Comparison of ENCODE assay signal across 8 mouse cellular contexts in genomic region chr3:28780994-28781393, GRCm38 (mm10). TPM values are rescaled to one million over a fixed set of nuclear protein-coding genes. Genes with fewer than 3 reads are reported as not detected.
DNase-seq lines count a peak whose midpoint lies in the region; ATAC-seq lines count a peak whose summit lies in the region.

Gene Eif5a2 (plus strand): TSS chr3:28781276.

- peaks cover 7% of the 10 kb centered on the region; the same call in 1 of the 2 replicates for H3K4me1 ChIP-seq in embryonic facial prominence, embryonic 13.5 days
- H3K4me1 ChIP-seq in limb, embryonic 10.5 days = peaks cover 11% of the 10 kb centered on the region
- H3K4me1 ChIP-seq in midbrain, embryonic 12.5 days = peaks cover 2% of the 10 kb centered on the region; the same call in 1 of the 2 replicates

- no peaks in the 10 kb centered on the region for H3K36me3 ChIP-seq in embryonic facial prominence, embryonic 13.5 days
- no peaks in the 10 kb centered on the region for H3K36me3 ChIP-seq in limb, embryonic 10.5 days
- H3K36me3 ChIP-seq in midbrain, embryonic 12.5 days = no peaks in the 10 kb centered on the region

- H3K27ac ChIP-seq in embryonic facial prominence, embryonic 13.5 days = no peak within 1 kb of the TSS
- H3K27ac ChIP-seq in limb, embryonic 10.5 days = peak within 1 kb of the TSS; percentile 87
- H3K27ac ChIP-seq in midbrain, embryonic 12.5 days (replicated peaks) = no peak within 1 kb of the TSS

- peak within 1 kb of the TSS; percentile 82 for H3K4me3 ChIP-seq in embryonic facial prominence, embryonic 13.5 days
- H3K4me3 ChIP-seq in limb, embryonic 10.5 days = peak within 1 kb of the TSS; percentile 87
- peak within 1 kb of the TSS; percentile 79 for H3K4me3 ChIP-seq in midbrain, embryonic 12.5 days

- WGBS in embryonic facial prominence, embryonic 13.5 days = 2% methylated on average over 37 of the region's 46 CpGs
- 3% methylated on average over 43 of the region's 46 CpGs for WGBS in limb, embryonic 10.5 days
- WGBS in midbrain, embryonic 12.5 days = 2% methylated on average over 39 of the region's 46 CpGs

- peak within 1 kb of the TSS; percentile 96 for H3K4me2 ChIP-seq in embryonic facial prominence, embryonic 13.5 days
- peak within 1 kb of the TSS; percentile 99 for H3K4me2 ChIP-seq in midbrain, embryonic 12.5 days (replicated peaks)

- H3K9me3 ChIP-seq in embryonic facial prominence, embryonic 13.5 days = no peaks in the 10 kb centered on the region
- no peaks in the 10 kb centered on the region for H3K9me3 ChIP-seq in limb, embryonic 10.5 days (replicated peaks)
- H3K9me3 ChIP-seq in midbrain, embryonic 12.5 days = no peaks in the 10 kb centered on the region

- H3K27me3 ChIP-seq in embryonic facial prominence, embryonic 13.5 days = no peaks in the 10 kb centered on the region
- H3K27me3 ChIP-seq in limb, embryonic 10.5 days (ENCODE audit: low read depth, poor library complexity, severe bottlenecking) = no peaks in the 10 kb centered on the region; the same call in 1 of the 2 replicates
- peaks cover 24% of the 10 kb centered on the region for H3K27me3 ChIP-seq in midbrain, embryonic 12.5 days

- H3K9ac ChIP-seq in embryonic facial prominence, embryonic 13.5 days = peak within 1 kb of the TSS; percentile 87
- peak within 1 kb of the TSS; percentile 79 for H3K9ac ChIP-seq in midbrain, embryonic 12.5 days (replicated peaks)

- DNase-seq in 3134 (ENCODE audit: extremely low read depth, insufficient read length, low spot score) = peak; percentile 7
- DNase-seq in adrenal gland, postnatal 4 days (ENCODE audit: low spot score in 2 of 2) = peak; percentile 80 to 82
- peak; percentile 90 to 93 for DNase-seq in heart, adult 18-20 months
- peak; percentile 89 for DNase-seq in kidney, adult 18-20 months
- peak; percentile 97 for DNase-seq in limb, embryonic 10.5 days (ENCODE audit: low spot score)
- DNase-seq in skeletal muscle tissue, adult 2 months (ENCODE audit: low read depth, low spot score) = peak; percentile 76

- ATAC-seq in embryonic facial prominence, embryonic 13.5 days (ENCODE audit: insufficient number of reproducible peaks, insufficient read depth, low FRiP score, low TSS enrichment, low read depth) = peak; percentile 98
- peak; percentile 100 for ATAC-seq in midbrain, embryonic 12.5 days (ENCODE audit: low FRiP score, low read depth)

RNA-seq across cellular contexts. Expression of gene Eif5a2, which starts in this region (rescaled TPM):
- total RNA-seq in adrenal gland, postnatal 4 days (2021) = 1 to 10 TPM; 4.6 to 5.9 TPM
- polyA plus RNA-seq in embryonic facial prominence, embryonic 13.5 days (2015; fragmentation: Nextera tagmentation; extraction: Ambion mirVana) = 8.4 and 9.8 TPM in 2 replicates
- 1 to 10 TPM in 1 of 2 experiments, under 1 TPM in 1; 0.84 to 1.0 TPM for total RNA-seq in heart, adult 18-20 months (2021)
- 12.7 and 14.9 TPM in 2 replicates for polyA plus RNA-seq in limb, embryonic 10.5 days (2016; fragmentation: Nextera tagmentation; extraction: Ambion mirVana)
- polyA plus RNA-seq in midbrain, embryonic 12.5 days (2016; fragmentation: Nextera tagmentation; extraction: Ambion mirVana) = 14.5 and 15.5 TPM in 2 replicates

Comparison
In these comparisons a context has a peak if more than half of its experiments do, and no peak if none do; other contexts are left out.
1. DNase-seq: peak in every context shown above with its lines; median percentile 97 in limb, embryonic 10.5 days; 92 in heart, adult 18-20 months; 89 in kidney, adult 18-20 months; 81 in adrenal gland, postnatal 4 days; 76 in skeletal muscle tissue, adult 2 months; 7 in 3134.